Mouse (Mus musculus): Measurements from ENCODE around the gene Nampt.
"Not testable (repeated sequence)": the region's sequence is repeated elsewhere in the genome, so short reads cannot be mapped to it uniquely, and the experiment has no call there.

Gene Nampt

DNA sequence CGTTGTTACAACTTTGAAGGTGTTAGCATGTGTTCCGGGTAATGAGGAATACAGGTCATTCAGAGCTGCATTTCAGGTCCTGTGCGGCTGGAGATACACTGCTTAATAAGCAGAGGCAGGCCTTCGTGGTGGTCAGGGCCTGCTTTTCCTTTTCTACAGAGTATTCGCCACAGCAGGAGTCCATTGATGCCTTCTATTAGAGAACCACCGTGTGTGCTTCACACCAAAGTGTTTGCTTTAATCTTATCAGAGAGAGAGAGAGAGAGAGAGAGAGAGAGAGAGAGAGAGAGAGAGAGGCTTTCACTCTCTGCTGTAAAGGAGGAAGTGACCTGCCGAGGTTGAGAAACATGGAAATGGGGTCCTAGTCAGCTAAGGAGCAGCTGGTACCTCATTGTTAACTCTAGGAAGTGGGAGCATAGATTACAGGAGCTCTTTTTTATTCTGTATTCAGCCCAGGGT, 22.1 kb downstream of the Nampt start:
- no peak for DNase-seq (ENCODE audit: low spot score)

DNA sequence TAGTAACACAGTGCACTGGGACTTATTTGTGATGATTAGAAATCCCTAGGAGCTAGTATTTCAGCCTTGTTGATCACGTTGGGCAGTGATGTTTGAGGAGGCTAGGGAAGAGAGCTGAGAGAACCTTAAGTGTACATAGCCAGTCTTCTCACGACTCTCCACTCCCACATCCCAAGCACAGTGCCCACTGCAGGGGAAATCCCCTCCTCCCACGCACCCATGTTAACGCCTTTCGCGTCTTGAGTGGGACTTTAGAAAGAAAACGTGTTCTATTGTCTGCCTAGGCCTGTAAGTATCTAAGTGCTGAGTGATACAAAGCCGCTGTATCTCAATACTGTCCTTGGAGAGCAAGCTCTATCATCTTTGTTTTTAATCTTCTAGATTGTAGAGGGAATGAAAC, 27.0 kb downstream of the Nampt start:
- DNase-seq (ENCODE audit: low spot score) = no peak

DNA sequence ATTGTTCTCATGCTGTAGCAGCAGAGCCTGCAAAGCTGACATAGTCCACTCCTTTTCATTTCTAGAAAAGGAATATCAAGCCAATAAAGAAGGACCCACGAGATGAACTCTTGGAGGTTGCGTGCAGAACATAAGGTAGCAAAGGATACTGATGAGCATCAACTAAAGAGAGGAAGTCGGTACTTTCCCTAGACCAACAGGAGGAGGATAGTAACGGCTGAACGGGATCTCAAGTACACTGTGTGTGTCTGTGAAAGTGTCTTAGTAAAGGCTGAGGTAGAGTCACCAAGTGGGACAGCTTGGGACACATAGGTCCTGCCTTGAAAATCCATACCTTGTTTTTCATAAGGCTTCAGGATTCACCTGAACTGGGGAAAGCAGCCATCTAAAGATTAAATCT, 34.4 kb downstream of the Nampt start:
- no peak for DNase-seq (ENCODE audit: low spot score)

DNA sequence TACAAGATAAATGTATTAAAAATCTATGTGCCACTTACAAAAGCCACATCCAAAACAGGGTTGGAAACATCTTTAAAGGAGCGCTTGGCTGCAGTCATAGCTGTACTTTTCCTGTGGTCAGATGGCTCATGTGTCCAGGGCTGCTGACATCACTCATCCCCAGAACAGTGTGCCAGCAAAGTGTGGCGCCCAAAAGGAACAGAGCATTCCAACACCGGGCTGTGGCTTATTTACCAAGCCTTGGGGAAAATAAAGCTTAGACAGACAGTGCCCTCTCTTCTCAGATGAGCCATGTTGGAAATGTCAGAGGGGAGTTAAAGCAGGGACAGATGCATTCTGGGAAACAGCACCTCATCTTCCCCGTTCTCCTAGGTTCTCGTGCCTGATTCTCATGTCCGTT, 35.5 kb downstream of the Nampt start:
- no peak for DNase-seq (ENCODE audit: low spot score)

DNA sequence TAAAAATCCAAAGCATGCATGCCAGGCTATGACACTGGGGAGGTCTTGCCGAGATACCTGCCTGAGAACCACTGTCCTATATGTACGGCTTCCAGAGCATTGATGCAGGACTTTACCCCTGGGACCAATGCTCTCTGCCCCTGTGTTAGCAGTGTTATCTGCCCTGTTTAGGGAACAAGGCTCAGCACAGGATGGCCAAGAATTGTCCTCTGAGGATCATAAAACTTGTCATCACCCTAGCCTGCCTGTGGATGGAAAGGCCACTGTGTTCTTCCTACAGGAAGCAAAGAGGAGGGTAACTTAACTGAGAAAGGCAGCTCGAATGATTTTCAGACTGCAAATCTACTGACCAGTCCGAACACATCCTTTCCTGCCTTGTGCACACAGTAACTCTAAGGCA, 36.1 kb downstream of the Nampt start:
- no peak for DNase-seq (ENCODE audit: low spot score)

DNA sequence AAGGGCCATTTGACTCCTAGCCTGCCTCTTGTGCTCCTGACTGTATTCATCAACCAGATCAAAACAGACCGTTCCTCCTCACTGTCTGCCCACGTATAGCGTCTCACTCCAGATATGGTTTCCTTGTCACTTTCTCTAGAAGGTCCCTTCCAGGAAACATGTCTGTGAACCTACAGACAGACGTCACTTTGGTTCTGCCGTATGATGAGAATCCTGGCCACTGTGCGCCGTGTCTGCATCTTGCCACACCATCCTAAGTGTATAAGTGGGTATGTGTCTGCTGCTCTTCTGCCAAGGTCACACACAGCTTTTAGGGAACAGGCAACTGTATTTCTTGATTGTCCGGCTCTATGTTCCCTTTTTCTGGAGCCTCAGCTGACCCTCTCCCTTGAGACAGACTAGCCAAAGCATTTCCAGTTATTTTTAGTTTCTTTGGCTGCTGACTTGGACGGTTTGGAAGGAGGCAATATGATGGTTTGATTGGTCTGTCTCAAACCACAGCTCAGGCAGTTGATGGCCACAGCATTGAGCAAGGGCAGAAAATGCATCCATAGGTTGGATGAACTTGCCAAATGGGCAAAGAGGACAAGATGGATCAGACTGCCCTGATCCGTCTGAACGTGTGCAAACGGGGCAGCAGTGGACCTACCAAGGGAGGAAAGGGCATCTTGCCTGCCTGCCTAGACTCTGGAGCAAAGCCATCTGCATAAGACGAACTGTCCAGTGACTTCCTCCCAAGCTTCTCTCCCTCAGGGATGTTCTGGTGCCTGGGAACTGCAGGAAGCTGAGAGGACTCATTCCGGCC, 37.6 kb downstream of the Nampt start:
- no peak for DNase-seq (ENCODE audit: low spot score)

DNA sequence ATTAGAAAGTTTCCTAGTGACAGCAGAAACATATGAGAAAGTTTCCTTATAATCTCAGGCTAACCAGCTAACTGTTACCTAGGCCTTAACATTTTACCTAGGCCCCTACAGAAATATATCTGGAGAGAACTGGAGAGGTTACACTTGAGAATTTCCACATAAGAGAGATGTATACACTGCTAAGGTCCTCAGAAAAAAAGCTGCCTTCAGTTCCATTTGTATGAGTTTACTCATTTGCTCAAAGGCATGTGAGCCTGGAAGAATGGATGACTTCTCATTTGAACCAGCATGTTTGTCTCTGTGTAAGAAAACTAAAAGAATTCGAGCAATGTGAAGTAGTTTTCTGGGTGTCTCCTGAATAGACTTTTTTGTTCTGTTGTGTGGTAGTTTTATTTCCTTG, 39.1 kb downstream of the Nampt start:
- DNase-seq (ENCODE audit: low spot score) = no peak

DNA sequence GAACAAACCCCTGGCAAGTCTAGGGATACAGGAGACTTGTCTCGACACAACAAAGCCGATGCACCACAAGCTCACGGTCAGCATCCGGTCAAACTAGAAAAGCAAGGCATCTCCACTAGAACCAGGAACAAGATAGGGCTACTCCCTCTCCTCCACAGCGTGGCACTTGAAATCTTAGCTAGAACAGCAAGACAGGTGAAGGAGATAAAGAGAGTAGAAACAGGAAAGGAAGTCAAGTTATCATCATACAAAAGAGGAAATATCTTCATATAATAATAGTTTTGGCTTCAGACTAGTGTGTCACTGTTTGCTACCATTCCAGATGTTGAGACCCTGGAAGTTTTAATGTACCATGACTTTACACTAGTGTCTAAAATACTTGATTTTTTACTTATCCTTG, 41.5 kb downstream of the Nampt start:
- DNase-seq (ENCODE audit: low spot score) = no peak

DNA sequence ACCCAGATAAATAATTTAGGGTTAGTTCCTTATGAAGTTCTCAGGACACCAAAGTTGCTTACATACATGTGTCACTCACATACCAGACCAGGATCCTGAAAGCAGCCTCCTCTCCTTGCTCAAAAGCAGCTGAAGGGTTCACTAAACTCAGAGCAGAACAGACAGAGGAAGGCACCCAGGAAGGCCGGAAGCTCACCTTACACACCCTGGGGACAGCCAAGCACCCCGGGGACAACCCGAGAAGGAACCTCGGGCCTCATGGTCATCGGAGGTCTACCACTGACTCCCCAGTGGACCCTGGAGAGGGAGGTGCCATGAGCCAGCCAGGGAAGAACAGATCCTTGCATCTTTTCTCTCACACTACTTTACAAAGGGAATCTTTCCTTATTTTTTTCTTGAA, 51.5 kb downstream of the Nampt start:
- no peak for DNase-seq (ENCODE audit: low spot score)

DNA sequence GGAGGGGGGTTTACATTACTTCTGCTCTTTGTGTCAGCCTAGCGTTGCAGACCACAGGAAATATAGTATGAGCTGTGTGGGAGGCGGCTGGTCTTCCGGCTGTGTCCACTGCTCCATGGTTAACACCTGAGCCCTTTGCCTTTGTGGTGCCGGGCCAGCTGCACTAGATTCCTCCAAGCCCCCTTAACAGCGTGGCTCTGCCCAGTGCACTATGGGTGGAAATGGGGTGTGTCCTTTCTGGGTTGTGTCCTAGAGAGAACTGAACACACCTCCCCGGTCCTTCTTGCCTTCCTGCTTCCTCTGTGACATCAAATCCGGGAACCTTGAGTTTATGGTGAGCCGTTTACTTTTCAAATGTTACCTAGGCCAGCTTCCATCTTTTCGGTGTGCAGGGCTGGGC, 58.2 kb downstream of the Nampt start:
- DNase-seq (ENCODE audit: low spot score) = no peak

DNA sequence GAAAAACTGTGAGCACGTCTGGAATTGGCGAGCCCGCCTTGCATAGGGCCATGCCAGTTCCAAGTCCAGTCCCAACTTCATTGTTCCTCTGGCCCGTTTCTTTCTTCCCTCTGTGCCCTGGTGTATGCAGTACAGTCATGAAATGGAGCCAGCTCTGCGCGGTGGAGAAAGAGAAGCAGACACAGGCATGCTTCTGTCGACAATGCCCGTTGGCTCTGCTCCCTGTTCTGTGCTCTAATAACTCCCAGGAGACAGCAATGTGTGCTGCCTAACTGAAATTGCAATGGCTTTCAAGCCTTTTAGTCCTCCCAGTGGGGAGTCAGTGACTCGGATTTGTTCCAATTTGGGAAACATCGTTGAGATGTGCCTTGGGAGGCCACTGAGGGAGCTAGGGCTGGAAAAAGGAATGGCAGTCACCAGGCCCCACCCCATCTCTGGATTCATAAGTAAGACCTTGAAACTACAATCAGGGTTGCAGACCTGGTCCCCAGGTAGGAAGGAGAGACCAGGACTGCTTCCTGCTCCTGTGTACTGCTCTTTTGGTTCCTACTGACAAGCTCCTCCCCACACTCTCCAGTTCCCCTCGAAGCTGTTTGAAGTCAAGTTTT, 58.7 kb downstream of the Nampt start:
- DNase-seq (ENCODE audit: low spot score) = no peak

DNA sequence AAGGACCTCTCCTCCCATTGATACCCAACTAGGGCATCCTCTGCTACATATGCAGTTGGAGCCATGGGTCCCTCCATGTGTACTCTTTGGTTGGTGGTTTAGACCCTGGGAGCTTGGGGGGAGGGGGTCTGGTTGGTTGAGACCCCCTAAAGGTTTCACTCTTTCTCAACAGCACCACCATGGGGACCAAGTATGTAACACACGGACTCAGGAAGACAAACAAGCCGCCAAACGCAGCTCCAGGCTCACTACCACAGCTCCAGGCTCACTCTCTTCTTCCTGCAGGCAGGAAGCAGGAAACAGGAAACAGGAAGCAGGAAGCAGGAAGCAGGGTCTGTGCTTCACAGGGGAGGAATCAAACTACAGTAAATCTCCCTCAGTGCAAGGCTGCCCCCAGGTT, 60.0 kb downstream of the Nampt start:
- no peak for DNase-seq (ENCODE audit: low spot score)

DNA sequence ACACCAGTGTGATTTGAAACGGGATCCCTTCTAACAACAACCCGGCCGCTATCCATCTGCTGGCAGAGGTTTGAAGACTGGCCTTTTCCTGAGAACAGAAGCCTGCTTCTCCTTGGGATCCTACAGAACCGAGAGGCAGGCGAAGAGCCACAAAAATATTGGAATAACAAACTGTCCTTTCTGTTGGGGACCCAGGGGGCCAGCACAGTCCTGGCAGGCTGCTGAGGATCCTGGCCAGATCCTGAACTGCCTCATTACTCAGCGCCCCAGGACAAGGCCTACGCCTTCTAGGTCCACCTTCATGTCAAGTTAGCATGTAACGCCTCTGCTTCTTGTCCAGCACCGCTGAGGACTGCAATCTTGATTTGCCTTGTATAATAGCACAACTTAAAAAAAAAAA, 65.0 kb downstream of the Nampt start:
- no peak for DNase-seq (ENCODE audit: low spot score)

DNA sequence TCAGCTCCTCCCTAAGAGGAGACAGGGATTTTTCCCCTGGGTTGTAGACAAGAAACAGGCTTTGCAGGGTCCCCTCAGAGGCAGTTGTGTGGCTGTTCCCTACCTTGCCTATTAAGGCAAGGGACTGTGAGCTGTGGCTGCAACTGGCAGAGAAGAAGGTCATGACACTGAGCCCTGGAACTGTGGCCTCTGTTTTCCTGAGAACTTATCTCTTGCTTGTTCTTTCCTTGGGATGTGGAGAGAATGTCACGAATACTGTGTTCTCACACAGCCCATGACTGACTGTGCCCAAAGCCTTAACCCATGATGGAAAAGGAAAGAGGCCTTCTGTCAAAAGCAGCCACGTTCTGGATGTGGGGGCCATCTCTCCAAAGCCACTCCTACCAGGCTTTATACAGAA, 65.7 kb downstream of the Nampt start:
- DNase-seq (ENCODE audit: low spot score) = no peak

DNA sequence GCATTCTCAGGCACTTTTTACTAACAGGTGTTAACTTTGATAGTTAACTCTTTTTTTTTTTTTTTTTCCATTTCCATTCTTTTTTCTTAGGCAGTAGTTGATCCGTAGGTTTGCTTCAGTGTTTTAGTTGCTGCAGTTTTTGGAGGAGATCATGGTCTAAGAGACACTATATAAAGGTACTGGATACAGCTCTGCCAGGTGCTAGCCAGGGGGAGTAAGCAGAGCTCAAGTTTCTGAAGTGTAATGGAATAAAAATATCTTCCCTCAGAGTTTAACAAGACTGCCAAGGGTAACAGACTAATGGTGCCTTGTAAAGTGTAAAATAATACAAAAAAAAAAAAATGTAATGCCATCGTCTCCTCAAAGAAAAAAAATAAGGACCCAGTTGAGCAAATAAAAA, 67.0 kb downstream of the Nampt start:
- no peak for DNase-seq (ENCODE audit: low spot score)

DNA sequence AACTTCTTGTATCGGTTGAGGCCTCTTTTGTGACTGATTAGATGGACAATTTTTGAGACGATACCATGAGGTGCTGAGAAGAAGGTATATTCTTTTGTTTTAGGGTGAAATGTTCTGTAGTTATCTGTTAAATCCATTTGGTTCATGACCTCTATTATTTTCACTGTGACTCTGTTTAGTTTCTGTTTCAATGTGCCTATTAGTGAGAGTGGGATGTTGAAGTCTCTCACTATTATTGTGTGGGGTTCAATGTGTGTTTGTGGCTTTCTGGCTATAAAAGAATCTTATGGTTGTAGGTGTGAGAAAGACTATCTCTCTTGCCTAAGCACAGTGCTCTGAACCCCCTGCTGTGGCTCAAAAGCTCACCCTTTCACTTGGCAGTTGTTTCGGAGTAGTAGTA, 68.9 kb downstream of the Nampt start:
- DNase-seq (ENCODE audit: low spot score) = no peak

DNA sequence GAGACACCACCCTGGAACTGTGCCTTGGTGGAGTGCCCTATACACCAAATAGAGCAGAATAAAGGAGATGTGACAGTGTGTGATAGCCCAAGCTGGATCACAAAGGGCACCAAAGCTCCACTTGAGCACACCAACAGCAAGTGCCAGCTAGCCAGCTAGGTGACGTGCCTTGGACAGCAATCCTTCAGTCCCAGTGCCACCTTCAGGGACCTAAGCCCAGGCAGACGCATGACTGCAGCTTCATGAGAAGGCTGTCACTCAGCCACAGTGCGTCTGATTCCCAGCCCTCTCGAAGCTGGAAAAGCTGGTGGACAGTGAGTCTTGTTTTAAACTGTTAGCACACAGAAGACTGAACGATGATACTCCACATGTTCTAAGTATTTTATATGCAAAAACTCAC, 70.5 kb downstream of the Nampt start:
- no peak for DNase-seq (ENCODE audit: low spot score)

DNA sequence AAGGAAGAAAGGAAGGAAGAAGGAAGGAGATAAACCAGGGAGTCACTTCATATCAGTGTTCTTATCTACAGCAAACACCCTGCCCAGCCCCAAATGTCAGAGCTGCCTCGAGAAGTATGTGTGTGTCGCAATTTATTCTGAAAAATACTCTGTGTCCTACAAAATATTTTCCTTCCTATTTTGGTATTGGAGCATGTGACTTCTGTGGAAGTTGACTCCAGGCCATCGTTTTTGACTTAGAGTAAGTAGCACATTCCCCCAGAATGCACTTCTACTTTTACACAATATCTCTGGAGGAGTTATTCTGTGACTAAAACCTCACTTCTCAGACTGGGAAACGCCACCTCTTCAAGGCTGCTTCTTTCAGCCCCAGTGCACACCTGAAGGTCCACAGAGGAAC, 71.1 kb downstream of the Nampt start:
- no peak for DNase-seq (ENCODE audit: low spot score)

DNA sequence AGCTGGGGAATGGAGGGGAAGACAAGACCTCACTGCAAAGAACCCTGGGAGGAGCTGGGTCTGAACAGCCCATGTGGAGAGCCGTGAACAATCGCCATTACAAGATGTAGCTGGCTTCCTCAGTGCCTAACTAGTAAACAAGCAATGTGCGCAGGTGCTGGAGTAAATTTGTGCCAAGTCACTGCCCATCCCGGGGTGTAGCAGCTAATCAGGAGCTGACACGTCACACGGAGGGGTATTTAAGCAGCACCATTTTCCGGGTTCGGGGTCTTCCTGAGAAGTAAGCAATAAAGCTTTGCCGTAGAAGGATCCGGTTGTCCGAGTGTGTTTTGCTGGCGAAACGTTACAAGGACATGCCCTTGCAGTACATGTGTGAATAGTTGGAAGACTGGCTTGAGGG, 71.9 kb downstream of the Nampt start:
- DNase-seq (ENCODE audit: low spot score) = not testable (repeated sequence)

DNA sequence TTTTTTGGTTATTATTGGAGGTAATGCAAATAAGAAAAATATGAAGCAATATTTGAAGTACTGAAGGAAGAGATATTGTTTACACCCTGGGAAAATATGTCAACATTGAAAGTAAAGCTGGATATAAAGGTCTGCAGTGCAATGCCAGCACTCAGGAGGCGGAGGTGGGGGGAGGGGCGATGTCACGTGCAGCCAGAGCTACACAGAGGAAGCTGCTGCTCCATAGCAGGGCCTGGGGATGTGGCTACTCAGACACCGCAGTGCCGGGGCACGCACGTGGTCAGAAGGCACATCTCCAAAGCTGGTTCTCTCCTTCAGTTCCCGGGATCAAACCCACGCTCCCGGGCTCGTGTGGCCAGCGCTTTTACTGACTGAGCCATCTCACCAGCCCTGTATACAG, 73.9 kb downstream of the Nampt start:
- DNase-seq (ENCODE audit: low spot score) = no peak

DNA sequence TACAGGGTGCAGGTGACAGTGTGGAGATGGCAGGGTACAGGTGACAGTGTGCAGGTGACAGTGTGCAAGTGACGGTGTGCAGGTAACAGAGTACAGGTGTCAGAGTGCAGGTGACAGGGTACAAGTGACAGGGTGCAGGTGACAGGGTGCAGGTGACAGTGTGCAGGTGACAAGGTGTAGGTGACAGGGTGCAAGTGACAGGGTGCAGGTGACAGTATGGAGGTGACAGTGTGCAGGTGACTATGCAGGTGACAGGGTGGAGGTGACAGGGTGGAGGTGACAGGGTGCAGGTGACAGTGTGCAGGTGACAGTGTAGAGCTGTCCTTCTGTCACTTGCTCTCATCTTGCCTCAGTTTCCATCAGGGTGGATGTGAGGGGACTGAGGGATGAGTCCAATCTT, 76.5 kb downstream of the Nampt start:
- no peak for DNase-seq (ENCODE audit: low spot score)

DNA sequence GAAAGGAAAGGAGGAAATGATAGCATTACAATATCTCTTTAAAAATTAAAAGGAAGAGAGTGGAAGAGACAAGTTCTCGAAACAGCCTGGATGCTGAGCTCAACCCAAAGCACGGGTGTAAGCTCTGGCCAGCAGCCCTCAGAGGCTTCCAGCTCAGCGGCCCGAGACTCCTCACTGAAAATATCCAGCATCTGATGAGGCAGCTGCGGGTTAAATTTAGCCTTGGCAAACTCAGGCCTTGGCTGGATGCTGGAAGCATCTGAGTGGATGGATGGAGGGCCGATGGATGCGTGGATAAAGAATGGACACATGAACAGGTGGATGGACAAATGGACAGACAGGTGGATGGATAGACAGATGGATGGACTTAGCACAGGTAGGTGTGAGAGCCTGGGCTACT, 77.2 kb downstream of the Nampt start:
- no peak for DNase-seq (ENCODE audit: low spot score)

DNA sequence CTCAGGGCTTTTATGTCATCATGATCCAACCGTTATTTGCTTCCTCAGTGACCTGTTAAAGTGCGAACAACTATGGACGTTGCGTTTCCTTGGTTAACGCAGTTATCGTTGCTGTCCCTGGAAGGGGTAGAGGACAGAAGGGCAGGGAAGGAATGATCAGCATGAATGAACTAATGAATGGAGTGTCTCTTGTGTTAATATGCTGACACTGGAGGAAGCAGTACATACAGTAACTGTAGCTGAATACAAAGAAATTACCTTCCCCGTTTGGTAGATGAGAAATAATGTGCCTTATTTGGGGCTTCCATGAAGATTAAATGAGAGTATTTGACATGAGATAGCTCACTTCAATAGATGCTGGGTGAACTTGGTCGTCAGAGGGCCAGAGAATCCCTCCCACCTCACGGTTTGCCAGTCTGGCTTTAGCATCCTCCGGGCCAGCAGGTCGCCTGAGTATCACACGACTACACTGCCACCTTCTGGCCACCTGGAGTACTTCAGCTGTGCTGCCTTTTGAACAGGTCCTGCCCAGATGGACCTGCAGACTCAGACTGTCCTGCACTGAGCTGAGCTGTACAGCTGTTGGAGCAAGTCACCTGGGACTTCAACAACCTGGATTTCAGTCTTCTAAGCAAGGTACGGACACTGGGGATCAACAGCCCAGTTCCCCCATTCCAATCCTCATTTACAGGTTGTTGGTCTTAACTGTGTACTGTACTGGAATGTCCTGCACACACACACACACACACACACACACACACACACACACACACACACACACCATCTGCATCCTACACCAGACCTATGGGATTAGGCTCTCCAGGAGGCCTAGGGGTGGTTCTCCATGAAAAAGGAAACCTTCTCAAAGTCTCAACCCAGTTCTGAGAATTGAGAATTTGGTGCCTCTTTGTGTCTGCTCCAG, 78.1 kb downstream of the Nampt start:
- peak; percentile 73 for DNase-seq (ENCODE audit: low spot score)
